8 mouse cellular contexts compared by ENCODE assay signal in the genomic region with DNA sequence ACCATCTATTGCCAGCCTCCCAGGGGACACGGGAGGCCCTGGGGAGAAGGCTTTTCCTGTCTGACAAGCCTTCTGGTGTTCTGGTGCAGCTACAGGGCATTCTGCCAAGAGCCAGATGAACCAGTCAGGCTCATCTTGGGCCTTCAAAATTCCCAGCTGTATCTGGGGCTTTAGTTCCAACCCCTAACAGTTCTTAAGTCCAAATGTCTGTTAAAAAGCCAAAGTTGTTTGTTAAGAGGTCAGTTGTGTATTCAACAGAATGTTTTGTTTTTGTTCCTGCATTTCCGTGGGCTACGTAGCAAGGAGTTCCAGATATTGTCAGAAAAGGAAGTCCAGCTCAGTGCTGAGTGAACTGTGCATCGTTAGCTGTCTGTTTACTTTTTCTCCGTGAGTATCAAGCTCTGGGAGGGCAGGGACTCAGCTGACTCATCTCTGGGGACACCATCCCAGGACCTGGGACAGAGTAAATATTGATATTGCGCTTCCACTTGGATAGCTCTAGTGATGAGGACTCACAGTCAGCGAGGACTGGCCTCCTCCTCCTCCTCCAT. TPM values are rescaled to one million over a fixed set of nuclear protein-coding genes. Genes with fewer than 3 reads are reported as not detected.
DNase-seq lines count a peak whose midpoint lies in the region; TF ChIP-seq lines count a peak whose summit lies in the region.
"Had no signal": no experiment of that assay in that cellular context is flagged by ENCODE, and none has a peak within 500 bp of the region (broad histone marks: within the 10 kb centered on the region; RNA-seq: fewer than 3 reads in every experiment).

No protein-coding gene starts in this region.

- H3K27ac ChIP-seq in MEL (ENCODE audit: control insufficient read depth, low read depth, low read length), result peak overlapping the region; percentile 48
- peak overlapping the region; percentile 56; the same call in 1 of the 2 replicates for H3K27ac ChIP-seq in heart, embryonic 10.5 days
- H3K27ac ChIP-seq: limb, embryonic 13.5 days had no signal

- peaks cover 2 to 3% of the 10 kb centered on the region in 2 experiments; a peak in 2 of 4 replicates for H3K4me1 ChIP-seq in MEL (ENCODE audit: control insufficient read depth in 1 of 2, insufficient read depth in 2 of 2, low read length in 2 of 2)
- peaks cover 22% of the 10 kb centered on the region for H3K4me1 ChIP-seq in heart, embryonic 10.5 days
- H3K4me1 ChIP-seq: limb, embryonic 13.5 days had no signal

- peak overlapping the region; percentile 54 for H3K9ac ChIP-seq in MEL (ENCODE audit: control insufficient read depth, low read depth, low read length, poor library complexity, severe bottlenecking)
- H3K9ac ChIP-seq: limb, embryonic 13.5 days had no signal

- H3K9me3 ChIP-seq in MEL (replicated peaks; ENCODE audit: insufficient read depth, low read length), result no peaks in the 10 kb centered on the region
- no peaks in the 10 kb centered on the region for H3K9me3 ChIP-seq in heart, embryonic 10.5 days
- H3K9me3 ChIP-seq: limb, embryonic 13.5 days had no signal

- no peak for TF ChIP-seq RAD21 in MEL (IDR thresholded peaks at IDR 0.05; ENCODE audit: low read depth, low read length)

- peaks cover 0 to 3% of the 10 kb centered on the region in 2 experiments; a peak in 2 of 4 replicates for H3K36me3 ChIP-seq in MEL (ENCODE audit: control insufficient read depth in 1 of 2, insufficient read depth in 2 of 2, low read length in 2 of 2)
- no peaks in the 10 kb centered on the region for H3K36me3 ChIP-seq in heart, embryonic 10.5 days
- H3K36me3 ChIP-seq: limb, embryonic 13.5 days had no signal

- 45% methylated on average over 7 of the region's 7 CpGs for WGBS in heart, embryonic 10.5 days

- DNase-seq in 3134 (ENCODE audit: extremely low read depth, insufficient read length, low spot score) (peak; percentile 54), MEL (ENCODE audit: low read depth, low spot score) (peak; percentile 72)
- no peak for DNase-seq in heart, embryonic 10.5 days (ENCODE audit: low spot score)
- DNase-seq in kidney, postnatal 14 days, result peak; percentile 73
- DNase-seq in lung, postnatal 36 days, result peak; percentile 86
- no peak for DNase-seq in frontal cortex, postnatal 25 days (ENCODE audit: low spot score in 2 of 2)
- no peak for DNase-seq in frontal cortex, postnatal 14 days (ENCODE audit: low spot score in 2 of 2)

- peak overlapping the region; percentile 47 to 57 for H3K4me3 ChIP-seq in MEL (ENCODE audit: control insufficient read depth in 1 of 2, insufficient read depth in 1 of 2, low read depth in 2 of 2, low read length in 2 of 2)
- no peak overlapping the region for H3K4me3 ChIP-seq in heart, embryonic 10.5 days
- H3K4me3 ChIP-seq: limb, embryonic 13.5 days had no signal

- peak in 1 of 2 experiments; percentile 8; a peak in 1 of 4 replicates for TF ChIP-seq EP300 in MEL (IDR thresholded peaks at IDR 0.05; ENCODE audit: low read depth in 1 of 2, low read length in 2 of 2)

- TF ChIP-seq POLR2A in MEL (IDR thresholded peaks at IDR 0.05; ENCODE audit: control insufficient read depth in 1 of 2, insufficient read depth in 1 of 2, low read depth in 1 of 2, low read length in 2 of 2, poor library complexity in 1 of 2), result no peak

- H3K79me2 ChIP-seq in MEL (ENCODE audit: control insufficient read depth, insufficient read depth, low read length, poor library complexity), result no peaks in the 10 kb centered on the region

- H3K27me3 ChIP-seq in MEL (ENCODE audit: control insufficient read depth in 1 of 2, insufficient read depth in 2 of 2, low read length in 2 of 2), result no peaks in the 10 kb centered on the region; a peak in 1 of 4 replicates
- no peaks in the 10 kb centered on the region for H3K27me3 ChIP-seq in heart, embryonic 10.5 days (ENCODE audit: insufficient read depth, poor library complexity, severe bottlenecking)
- H3K27me3 ChIP-seq: limb, embryonic 13.5 days had no signal

- TF ChIP-seq CTCF in MEL (IDR thresholded peaks at IDR 0.05 in 2 of 3, conservative IDR thresholded peaks at IDR 0.05 in 1 of 3; ENCODE audit: control insufficient read depth in 1 of 3, insufficient read depth in 1 of 3, low read depth in 2 of 3, low read length in 3 of 3, poor library complexity in 1 of 3, severe bottlenecking in 1 of 3), result no peak

TF ChIP-seq in MEL, 35 proteins besides CTCF, POLR2A, EP300 and RAD21:
- TF ChIP-seq MYB (IDR thresholded peaks at IDR 0.05; ENCODE audit: low read depth, low read length), result no peak
- no peak for TF ChIP-seq CHD2 (IDR thresholded peaks at IDR 0.05; ENCODE audit: low read length)
- no peak for TF ChIP-seq KAT2A (conservative IDR thresholded peaks at IDR 0.05; ENCODE audit: low read depth, low read length)
- peak; percentile 41; the same call in 1 of the 2 replicates for TF ChIP-seq SIN3A (IDR thresholded peaks at IDR 0.05; ENCODE audit: low read length)
- no peak for TF ChIP-seq UBTF (IDR thresholded peaks at IDR 0.05; ENCODE audit: borderline replicate concordance, insufficient read depth, low read depth, low read length)

RNA-seq across cellular contexts. Expression of a gene that starts 11.5 kb away (rescaled TPM):
- 1.7 and 2.7 TPM in 2 replicates for total RNA-seq in MEL (2012; rRNA removed)
- polyA plus RNA-seq in MEL (2012; ENCODE audit: insufficient read depth in 1 of 2, insufficient read length in 2 of 2, low read depth in 1 of 2, low replicate concordance in 2 of 2, missing spikeins in 1 of 2), result 1 to 10 TPM in 1 of 2 experiments, not detected in 1; 7.0 TPM
- polyA plus RNA-seq in heart, embryonic 10.5 days (2016; fragmentation: Nextera tagmentation; extraction: Ambion mirVana), result 61.4 and 118 TPM in 2 replicates

RNA-seq across cellular contexts. Expression of a gene that starts 12.2 kb away (rescaled TPM):
- 27.7 and 30.1 TPM in 2 replicates for total RNA-seq in MEL (2012; rRNA removed)
- 10 to 100 TPM in 1 of 2 experiments, not detected in 1; 59.0 TPM for polyA plus RNA-seq in MEL (2012; ENCODE audit: insufficient read depth in 1 of 2, insufficient read length in 2 of 2, low read depth in 1 of 2, low replicate concordance in 2 of 2, missing spikeins in 1 of 2)
- polyA plus RNA-seq in heart, embryonic 10.5 days (2016; fragmentation: Nextera tagmentation; extraction: Ambion mirVana), result 60.3 and 61.2 TPM in 2 replicates

Comparison
In these comparisons a context has a peak if more than half of its experiments do, and no peak if none do; other contexts are left out.
1. DNase-seq: peak in 3134 (single experiment), MEL (single experiment), kidney, postnatal 14 days (single experiment) and lung, postnatal 36 days (single experiment); none in heart, embryonic 10.5 days (single experiment), frontal cortex, postnatal 25 days (0 of 2) and frontal cortex, postnatal 14 days (0 of 2).